Mouse (Mus musculus): ENCODE measurements around the gene Arhgap40.

The Arhgap40 gene

DNA sequence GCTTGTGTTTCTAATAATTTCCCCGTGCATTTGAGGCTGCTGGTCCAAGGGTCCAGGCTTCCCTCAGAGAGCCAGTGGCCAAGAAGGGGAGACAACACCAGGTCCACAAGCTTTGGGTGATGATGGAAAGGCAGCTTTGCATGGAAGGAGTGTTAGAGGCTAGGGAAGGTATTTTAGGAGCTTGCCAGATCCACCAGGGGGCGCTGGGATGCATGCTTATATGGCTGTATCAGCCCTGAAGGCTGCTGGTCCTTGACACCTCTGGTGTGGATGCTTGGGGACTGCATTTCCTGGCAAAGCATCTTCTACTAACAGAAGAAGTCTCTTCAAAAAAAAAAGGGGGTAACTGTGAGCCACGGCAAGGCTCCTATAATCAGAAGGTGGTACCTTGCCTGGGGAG is 37.5 kb downstream of the Arhgap40 start:
- DNase-seq, result peak; percentile 94 to 96

DNA sequence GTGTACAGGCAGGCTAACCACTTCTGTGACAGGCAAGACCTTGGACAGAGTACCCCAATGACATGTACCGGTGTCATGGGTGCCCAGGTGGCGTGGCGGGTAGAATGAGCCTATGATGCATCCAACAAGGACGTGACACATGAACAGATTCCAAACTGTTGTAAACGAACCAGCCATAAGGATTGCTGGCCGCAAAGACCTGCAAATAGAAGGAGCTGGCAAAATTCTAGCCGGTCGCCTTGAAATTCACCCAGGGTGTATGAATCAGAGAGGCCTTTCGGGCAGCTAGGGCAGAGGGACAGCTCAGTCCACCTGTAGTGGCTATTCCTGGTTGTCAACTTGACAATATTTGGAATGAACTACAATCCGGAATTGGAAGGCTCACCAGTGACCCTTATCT is 41.8 kb downstream of the Arhgap40 start:
- DNase-seq, result no peak

DNA sequence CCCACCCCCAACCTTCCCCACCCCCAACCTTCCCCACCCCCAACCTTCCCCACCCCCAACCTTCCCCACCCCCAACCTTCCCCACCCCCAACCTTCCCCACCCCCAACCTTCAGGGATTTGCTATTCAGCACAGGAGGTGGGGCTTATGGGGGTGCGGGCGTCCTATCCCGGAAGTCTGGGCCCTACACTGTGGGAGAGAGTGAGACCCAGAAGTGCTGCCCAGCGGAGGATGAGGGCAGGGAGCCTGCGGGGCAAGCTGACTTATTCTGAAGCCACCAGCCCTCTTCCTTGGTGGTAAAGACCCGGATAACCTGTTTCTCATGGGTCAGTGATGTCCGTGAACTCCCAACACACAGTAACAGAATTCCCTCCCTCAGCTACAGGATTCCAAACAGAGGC is 42.7 kb downstream of the Arhgap40 start:
- DNase-seq, result no peak

DNA sequence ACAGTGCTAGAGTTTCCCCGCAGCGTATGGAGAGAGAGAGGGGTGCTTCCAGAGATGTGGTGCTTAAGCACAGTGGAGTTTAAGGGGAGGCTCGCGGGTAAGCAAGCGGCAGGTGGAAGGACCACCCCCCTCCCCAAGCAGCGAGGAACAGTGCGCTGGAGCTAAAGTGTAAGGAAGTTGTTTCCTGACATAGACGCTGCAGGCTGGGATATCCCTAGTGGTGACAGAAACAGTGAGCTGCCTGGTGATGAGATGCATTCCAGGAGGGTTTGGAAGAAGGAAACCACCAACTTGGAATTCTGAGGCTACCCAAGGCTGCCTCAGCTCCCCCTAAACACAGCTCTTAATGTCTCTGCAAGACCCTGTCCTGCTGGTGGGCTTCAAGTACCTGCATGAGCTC is 43.2 kb downstream of the Arhgap40 start:
- DNase-seq, result no peak

DNA sequence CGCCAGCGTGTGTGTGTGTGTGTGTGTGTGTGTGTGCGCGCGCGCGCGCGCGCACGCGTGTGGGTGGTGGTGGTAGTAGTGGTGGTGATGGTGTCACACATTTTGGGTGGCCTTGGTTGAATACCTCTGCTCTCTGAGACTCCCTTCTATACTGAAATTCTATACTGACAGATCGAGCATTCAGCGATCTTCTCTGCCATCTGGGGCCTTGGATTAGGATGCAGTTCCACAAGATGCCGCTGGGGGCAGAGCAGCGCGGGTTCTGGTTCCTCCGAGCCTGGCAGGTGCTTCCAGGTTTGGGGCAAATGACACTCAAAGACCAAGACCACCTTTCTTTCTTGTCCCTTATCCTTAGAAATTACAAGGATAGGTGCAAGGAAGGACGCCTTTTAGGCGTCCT is 43.6 kb downstream of the Arhgap40 start:
- DNase-seq, result peak; percentile 90 to 92

DNA sequence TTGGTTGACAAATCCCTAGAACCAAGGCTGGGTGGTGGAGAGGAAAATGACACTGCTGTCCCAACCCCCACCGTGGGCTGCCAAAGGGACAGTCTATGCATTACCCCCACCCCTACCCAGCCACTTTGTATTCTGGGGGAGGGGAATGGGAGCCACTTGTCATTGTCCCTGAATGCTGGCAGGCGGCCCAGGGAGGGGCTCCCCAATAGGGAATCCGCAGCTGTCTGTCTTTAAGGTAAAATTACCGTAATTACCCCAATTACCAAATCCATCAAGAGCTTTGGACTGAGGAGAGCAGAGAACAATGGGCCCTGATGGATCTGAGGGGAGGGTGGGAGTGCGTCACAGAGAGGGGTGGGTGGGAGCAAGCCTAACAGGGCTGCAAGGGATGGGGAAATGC is 44.2 kb downstream of the Arhgap40 start:
- DNase-seq, result peak in 1 of 2 experiments; percentile 33

DNA sequence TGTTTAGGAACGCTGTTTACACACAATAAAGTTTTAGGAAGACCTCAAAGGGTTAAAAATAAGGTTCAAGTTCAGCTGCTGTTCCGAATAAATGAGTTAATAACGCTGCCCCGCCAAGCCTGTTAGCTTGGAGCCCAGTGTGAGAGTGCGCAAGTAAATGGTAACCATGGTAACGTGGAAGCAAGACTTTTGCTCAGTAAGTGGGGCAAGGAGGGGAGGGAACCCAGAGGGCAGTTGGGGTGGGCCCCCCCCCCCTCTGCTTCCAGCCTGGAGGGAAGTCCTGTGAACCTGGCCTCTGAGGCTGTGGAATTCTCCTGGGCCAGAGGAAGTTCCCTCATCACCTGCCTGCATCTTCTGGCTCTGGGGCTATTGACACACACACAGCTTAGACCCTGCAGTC is 47.3 kb downstream of the Arhgap40 start:
- DNase-seq, result no peak

DNA sequence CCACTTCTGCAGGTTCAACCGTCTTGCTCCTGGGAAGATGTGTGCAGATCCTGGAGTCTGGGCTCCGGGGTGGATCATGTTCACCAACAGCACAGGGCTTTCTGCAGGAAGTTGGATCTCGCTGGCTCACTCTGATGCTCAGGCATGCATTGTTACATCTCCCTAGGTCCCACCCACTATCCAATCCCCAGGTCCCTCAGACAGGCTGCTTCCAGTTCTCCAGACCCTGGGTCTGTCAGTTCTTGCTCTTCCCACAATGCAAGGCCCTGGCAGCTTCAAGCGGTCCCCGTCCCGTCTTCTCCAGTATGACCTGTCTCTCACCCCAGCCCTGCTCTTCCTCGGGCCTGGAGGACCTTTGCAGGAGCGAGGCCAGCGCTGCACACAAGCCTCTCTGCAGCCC is 48.2 kb downstream of the Arhgap40 start:
- DNase-seq, result no peak

DNA sequence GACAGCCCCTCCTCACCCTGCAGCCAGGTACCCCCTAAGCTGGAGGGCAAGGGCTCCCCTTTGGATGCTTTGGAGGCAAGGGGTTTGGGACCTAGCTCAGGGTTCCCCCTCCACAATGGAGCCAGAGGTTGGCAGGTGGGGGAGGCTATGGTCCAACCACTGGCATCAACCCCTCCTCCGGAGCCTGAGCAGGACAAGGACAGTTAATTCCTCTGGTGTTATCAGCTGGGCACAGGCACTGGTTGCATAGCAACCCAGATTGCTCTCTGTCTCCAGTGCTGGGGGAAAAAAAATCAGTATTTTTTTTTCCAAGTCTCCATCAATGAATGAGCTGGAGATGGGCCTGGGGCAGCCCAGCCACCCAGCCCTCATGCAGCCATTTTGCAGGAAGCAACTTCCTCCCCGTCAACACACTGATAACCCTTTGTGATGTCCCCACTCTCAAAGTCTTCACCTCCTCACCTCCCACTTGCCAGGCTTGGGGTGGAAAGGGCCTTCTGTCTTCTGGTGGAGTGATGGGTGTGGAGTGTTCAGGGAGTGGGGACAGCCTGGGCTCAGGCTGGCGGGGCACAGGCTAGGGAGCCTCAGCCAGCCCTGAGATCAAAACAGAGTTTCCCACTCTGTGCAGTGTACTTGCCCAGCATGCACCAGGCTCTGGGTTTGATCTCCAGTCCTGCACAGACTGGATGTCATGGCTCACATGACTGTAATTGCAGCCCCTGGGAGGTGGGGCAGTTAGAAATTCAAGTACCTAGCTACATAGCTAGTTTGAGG is 49.0 kb downstream of the Arhgap40 start:
- DNase-seq, result no peak

DNA sequence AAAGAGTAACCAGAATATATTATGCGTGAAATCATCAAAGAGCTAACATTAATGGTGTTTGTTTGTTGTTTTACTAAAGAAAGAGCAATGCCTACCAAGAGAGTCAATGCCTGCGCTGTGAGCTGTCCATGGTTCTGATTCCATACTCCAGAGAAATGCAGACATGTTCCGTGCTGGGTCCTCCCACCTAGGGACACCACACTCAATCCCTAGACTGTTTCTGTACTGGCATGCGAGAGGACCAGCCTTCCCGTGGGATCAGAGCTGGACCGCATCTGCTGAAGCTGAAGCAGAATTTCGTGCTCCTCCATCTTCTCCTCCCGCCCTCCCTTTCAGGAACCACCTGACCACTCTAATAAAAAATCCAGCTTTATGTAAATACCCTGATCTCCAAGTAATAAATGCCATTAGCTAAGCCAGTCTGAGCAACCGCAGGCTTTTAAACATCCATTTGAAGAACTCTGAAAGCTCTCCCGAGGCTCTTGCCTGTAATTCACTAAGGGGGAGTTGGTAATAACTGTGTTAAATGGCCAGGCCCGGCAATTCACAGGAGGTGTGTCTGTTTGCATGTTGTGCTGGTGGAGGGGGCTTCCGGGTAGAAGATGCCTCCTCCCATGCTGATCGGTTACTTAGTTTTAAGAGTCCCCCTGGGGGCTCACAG is 58.0 kb downstream of the Arhgap40 start:
- peak in 1 of 2 experiments; percentile 30 for DNase-seq

DNA sequence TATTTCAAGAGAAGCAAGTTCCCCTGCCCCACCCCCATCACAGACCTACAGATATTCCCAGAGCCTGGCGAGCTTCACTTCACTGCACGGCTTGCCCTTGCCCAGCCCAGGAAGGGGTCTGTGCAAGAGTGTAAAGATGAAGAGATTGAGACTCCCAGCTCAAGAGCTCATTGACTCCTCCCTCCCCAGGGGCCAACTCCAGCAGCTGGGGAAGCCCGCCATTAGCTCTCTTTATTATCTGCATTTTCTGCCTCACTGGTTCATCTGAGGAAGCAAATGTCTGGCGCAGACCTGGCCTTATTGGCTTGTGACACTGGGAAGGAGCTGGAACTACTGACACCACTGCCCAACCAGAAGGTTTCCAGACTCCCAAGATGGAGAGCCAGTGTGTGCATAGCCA is 67.4 kb downstream of the Arhgap40 start:
- peak; percentile 40 to 52 for DNase-seq

DNA sequence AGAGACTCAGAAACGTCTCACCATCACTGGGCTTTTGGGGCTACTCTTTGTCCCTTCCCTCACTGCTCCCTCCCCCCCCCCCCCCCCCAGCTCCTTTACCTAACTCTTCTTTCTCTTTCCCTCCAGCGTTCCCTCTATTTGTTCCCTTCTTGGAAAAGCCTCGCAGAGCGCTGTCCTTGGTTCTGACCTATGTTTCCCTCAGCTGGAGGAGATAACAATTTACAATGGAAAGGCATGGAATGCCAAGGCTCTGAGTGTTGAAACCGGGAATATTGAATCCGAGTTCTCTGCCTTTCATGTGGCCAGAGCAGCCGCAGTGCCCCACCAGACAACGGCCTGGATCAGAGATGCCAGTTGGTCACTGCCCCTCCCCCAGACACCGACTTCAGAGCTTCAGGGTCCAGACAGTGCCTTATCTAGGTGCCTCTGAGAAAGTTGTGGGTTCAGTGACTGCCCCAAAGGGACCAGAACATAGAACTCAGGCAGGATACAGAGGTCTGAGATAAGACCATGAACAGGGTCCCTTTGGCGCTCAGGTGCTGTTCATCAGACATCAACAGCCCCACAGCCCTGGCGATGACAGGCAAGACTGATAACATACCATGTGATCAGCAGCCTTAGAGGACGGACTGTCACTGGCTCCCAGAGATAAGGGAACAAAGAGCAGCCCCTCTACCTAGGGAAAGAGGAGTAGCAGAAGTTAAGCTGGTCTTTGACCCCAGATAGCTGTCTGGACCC is 72.2 kb downstream of the Arhgap40 start:
- no peak for DNase-seq

DNA sequence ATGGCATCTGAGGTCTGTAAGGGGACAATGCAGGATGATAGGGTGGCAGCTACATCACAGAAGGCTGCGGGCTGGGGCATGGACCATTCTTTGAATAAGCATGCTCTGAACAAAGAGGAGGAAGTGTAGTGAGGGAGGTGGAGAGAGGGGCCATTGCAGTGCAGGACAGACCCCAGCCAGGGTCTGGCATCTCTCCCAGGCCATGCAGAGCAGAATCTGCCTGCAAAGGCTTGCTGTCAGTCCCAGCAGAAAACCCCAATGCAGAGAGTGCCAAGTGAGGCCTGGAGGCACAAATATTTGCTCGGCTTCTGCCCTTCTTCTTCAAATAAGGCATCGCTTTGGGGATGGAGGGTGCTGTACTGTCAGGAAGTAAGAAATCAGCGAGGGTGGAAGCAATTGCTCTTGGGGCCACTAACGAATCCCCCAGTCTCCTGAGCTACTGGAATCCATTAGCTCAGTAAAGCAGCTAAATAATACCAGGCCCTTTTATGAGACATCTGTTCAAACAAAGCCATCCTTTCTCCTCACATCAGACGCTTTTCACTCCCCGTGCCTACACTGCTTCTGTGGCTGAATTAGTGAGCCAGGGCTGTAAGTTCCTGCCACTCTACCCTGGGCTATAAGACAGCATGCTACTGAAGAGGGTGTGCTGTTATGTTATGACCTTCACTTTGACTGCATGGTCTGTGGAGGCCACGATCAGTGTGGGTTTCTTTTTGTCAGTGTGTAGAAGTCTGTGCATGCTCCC is 76.1 kb downstream of the Arhgap40 start:
- DNase-seq, result peak; percentile 54 to 73

DNA sequence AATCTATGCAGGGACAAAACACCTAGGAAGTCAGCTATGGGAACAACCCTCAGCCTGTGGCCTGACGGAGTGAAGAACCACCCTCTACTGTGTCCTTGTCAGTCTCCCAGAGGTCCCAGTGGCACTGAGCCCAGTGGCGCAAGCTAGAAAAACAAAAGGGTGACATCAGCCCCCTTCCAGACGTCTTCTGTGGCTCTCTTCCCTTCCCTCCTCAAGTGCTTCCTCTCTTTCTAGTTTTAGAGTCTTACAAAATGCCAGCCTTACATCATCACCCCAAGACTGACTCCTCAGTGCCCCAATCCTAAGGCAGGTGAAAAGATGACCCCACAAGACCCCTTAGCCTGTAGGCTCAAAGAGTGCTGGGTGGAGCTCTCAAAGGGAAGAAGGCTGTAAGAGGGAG is 77.9 kb downstream of the Arhgap40 start:
- DNase-seq, result no peak

DNA sequence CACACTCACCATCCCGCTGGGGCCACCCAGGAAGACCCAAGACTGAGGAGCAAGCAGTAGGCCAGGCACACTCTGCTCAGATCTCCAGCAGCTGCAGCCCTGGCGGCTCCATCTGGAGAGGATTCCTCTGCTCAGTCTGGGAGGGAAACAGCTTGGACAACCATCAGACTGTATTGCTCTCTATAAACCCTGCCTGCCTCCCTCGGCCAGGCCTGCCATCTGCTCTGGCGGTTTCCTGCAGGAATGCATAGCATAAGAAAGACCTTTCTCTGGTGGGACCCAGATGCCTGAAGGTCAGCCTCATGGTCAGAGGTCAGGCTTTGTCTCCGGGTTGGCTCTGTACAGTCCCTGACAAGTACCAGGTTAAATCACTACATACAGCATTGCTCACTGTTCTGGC is 78.7 kb downstream of the Arhgap40 start:
- peak; percentile 67 to 74 for DNase-seq

DNA sequence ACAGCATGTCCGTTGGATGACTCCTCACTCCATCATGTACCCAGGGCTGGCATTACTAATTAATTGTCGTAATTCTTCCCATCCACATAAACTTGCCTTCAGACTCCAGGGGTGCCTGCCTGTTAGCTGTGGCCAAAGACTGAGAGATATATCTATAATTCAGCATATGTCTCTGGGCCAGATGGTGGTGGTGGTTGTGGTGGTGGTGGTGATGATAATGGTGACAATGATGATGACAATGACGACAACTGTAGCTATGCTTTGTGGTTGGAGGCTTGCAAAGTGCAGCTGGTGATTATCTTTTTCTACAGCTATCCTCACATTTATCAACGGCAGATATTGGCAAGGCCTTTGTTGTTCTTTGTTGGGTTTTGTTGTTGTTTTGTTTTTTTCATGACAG is 80.8 kb downstream of the Arhgap40 start:
- DNase-seq, result no peak

DNA sequence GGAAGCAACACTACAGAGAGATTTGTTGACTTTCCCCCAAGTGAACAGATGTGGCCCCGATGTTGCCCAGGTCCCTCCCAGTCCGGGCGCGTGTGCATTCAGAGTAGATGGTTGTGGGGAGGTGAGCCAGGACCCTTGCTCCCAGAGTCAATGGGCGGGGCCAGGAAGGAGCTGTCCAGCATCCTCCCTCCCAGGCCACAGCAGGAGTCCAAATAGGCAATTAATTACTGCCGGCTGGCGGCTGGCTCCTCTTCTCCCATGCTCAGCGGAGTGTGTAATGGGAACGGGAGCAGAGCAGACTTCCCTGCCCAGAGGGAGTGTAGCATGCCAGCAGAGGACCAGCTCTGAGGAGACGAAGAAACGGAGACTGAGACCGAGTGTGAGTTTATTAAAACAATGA is 82.5 kb downstream of the Arhgap40 start:
- DNase-seq, result peak; percentile 95 to 97

DNA sequence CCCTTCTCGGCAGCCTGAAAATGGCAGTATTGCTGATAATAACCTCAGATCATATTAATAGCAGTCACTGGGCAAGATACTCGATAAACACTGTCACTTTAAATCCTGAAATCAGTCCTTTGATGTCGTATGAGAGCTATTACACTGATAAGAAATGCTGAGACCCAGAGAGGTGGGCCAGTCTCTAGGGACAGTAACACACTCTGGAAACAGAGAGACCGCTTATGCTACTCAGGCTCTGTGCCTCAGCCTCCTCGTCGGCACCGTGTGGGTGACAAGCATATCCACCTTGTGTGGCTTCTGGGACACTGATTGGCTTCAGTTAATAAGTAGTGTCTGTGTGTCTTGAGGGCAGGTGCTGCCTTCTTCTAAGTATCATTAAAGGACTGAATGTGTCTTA is 83.0 kb downstream of the Arhgap40 start:
- DNase-seq, result no peak

DNA sequence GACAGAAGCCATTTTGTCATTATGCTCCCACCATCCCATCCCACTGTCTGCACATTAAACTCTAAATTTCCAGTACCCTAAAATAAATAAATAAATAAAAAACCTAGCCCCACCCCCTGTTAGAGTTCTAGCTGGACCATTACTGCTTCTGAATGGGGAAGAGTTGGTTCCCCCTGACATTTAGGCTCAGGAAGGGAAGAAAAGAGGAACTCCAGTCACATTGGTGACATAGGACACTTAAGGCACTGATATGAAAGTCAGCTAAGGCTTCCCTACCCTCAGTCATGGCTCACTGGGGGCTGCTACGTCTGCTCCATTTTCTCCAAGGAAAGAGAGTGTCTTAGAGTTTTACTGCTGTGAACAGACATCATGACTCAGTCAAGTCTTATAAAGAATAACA is 84.2 kb downstream of the Arhgap40 start:
- no peak for DNase-seq
